Mouse (Mus musculus) lung, postnatal 0 days (tissue): ENCODE results near the gene Kalrn.

Source experiments
- CTCF ChIP-seq: IDR thresholded peaks from 2 replicates; pipeline ENCODE4 v1.5.1; 2016; ENCODE audit warnings: antibody characterized with exemption, mild to moderate bottlenecking
- EP300 ChIP-seq: IDR thresholded peaks from 2 replicates; pipeline ENCODE4 v1.6.1; 2016; ENCODE audit warnings: antibody characterized with exemption, mild to moderate bottlenecking, control low read depth

GRCm38 (mm10) chr16:34614021-34614420 is 40.7 kb upstream of the Kalrn start:
- TF ChIP-seq CTCF (no peak), EP300 (no peak)
